Mouse (Mus musculus): ENCODE results near the gene Vsnl1.

- TF ChIP-seq CTCF (conservative IDR thresholded peaks at IDR 0.05; ENCODE audit: insufficient read depth, insufficient read length, low read depth, low read length), result no peak
- no peak for TF ChIP-seq POLR2A (IDR thresholded peaks at IDR 0.05; ENCODE audit: low read depth, low read length)
Measured at GRCm38 (mm10) chr12:11418112-11418511, 18.3 kb downstream of the Vsnl1 start.
